Mouse (Mus musculus) right cerebral cortex, postnatal 10 days (tissue): Measurements from ENCODE around the gene Vmn2r15.

ENCODE experiments used
- DNase-seq, 2 experiments: peaks; one replicate each; pipeline ENCODE4 v3.0.0; 2021; ENCODE audit warnings: low spot score in 2 of 2

Gene Vmn2r15

GRCm38 (mm10) chr5:109297544-109297943 is at the start of gene Vmn2r15:
Gene Vmn2r15, minus strand, starts transcription at chr5:109297644.
- DNase-seq, result no peak

- DNase-seq, result no peak
Observed at GRCm38 (mm10) chr5:109329862-109330261, 32.4 kb upstream of the Vmn2r15 start, which contains the start of gene Vmn2r16. Gene Vmn2r16, plus strand, starts transcription at chr5:109330162.

GRCm38 (mm10) chr5:109294655-109295054 is 2.8 kb downstream of the Vmn2r15 start:
- DNase-seq, result no peak
